Comparison of ENCODE assay signal across 9 mouse cellular contexts in genomic region chr2:102077554-102077953, GRCm38 (mm10).
DNase-seq lines count a peak whose midpoint lies in the region; ATAC-seq and TF ChIP-seq lines count a peak whose summit lies in the region.
"Had no signal": no experiment of that assay in that cellular context is flagged by ENCODE, and none has a peak within 500 bp of the region (broad histone marks: within the 10 kb centered on the region; RNA-seq: fewer than 3 reads in every experiment).

No protein-coding gene starts in this region.

- H3K4me1 ChIP-seq in CH12.LX (ENCODE audit: control insufficient read depth in 1 of 2, insufficient read depth in 2 of 2): peaks cover 0 to 18% of the 10 kb centered on the region in 2 experiments; a peak in 2 of 4 replicates
- H3K4me1 ChIP-seq in limb, embryonic 14.5 days (ENCODE audit: control insufficient read depth, insufficient read depth, low read length): no peaks in the 10 kb centered on the region

- no peaks in the 10 kb centered on the region for H3K27me3 ChIP-seq in CH12.LX (replicated peaks)
- no peaks in the 10 kb centered on the region for H3K27me3 ChIP-seq in limb, embryonic 14.5 days (ENCODE audit: control insufficient read depth, insufficient read depth, low read length)
- H3K27me3 ChIP-seq: heart, embryonic 13.5 days had no signal

- dilution Hi-C loops in CH12.LX (cut with MboI; ENCODE audit: extremely low pct_ligation_motif_present, extremely low pct_unique_long_range_greater_than_20kb, low sequenced_read_pairs): no loop called here

- TF ChIP-seq EP300 in CH12.LX (IDR thresholded peaks at IDR 0.05; ENCODE audit: low read length): no peak

- peak; percentile 79 for DNase-seq in 3T3-L1 (ENCODE audit: low read depth, low spot score)
- DNase-seq in CH12.LX (ENCODE audit: extremely low read depth): peak; percentile 59
- peak; percentile 85 for DNase-seq in brain, embryonic 14.5 days (ENCODE audit: low read depth)
- peak; percentile 64 for DNase-seq in induced T-regulatory cell, adult 2 months (ENCODE audit: low read depth)
- DNase-seq in limb, embryonic 14.5 days (ENCODE audit: low spot score): peak; percentile 72
- DNase-seq in retina, postnatal 1 day: peak; percentile 79

- no peaks in the 10 kb centered on the region for H3K79me2 ChIP-seq in CH12.LX (replicated peaks; ENCODE audit: control insufficient read depth, extremely low read depth, insufficient read depth, poor library complexity, severe bottlenecking)

- H3K4me2 ChIP-seq in CH12.LX (ENCODE audit: insufficient read depth, low read depth, poor library complexity, severe bottlenecking): no peak overlapping the region
- H3K4me2 ChIP-seq in limb, embryonic 14.5 days (replicated peaks; ENCODE audit: low read depth, low read length, severe bottlenecking): no peak overlapping the region
- H3K4me2 ChIP-seq: heart, embryonic 13.5 days had no signal

- TF ChIP-seq CTCF in CH12.LX (conservative IDR thresholded peaks at IDR 0.05 in 1 of 2, IDR thresholded peaks at IDR 0.05 in 1 of 2; ENCODE audit: low read depth in 2 of 2, low read length in 2 of 2): peak; percentile 70 to 89
- TF ChIP-seq CTCF in brain, embryonic 14.5 days (IDR thresholded peaks at IDR 0.05; ENCODE audit: borderline replicate concordance, extremely low read depth, insufficient read depth, insufficient read length): peak; percentile 79

- ATAC-seq in erythroblast, adult 5-6 weeks (replicated peaks; ENCODE audit: low FRiP score, poor library complexity, severe bottlenecking): 0 out of 2 replicates have a peak, but pooled peaks have one; percentile 39
- no peak for ATAC-seq in limb, embryonic 14.5 days (ENCODE audit: low FRiP score, low read depth)
- no peak; the same call in 1 of the 2 replicates for ATAC-seq in erythroid progenitor cell, adult 5-6 weeks (replicated peaks; ENCODE audit: low FRiP score, poor library complexity, severe bottlenecking)

- no peak overlapping the region for H3K27ac ChIP-seq in CH12.LX (ENCODE audit: insufficient read depth, low read depth)
- H3K27ac ChIP-seq in limb, embryonic 14.5 days (replicated peaks; ENCODE audit: low read depth, low read length): no peak overlapping the region
- H3K27ac ChIP-seq: heart, embryonic 13.5 days had no signal

- WGBS in limb, embryonic 14.5 days: 60% methylated on average over 4 of the region's 4 CpGs

- no peak overlapping the region for H3K9ac ChIP-seq in CH12.LX (ENCODE audit: insufficient read depth, low read depth)
- no peak overlapping the region for H3K9ac ChIP-seq in limb, embryonic 14.5 days (ENCODE audit: low read depth, low read length, severe bottlenecking)
- H3K9ac ChIP-seq: heart, embryonic 13.5 days had no signal

- peak; percentile 52 for TF ChIP-seq RAD21 in CH12.LX (IDR thresholded peaks at IDR 0.05; ENCODE audit: low read depth, low read length)

- no peak for TF ChIP-seq POLR2A in CH12.LX (IDR thresholded peaks at IDR 0.05; ENCODE audit: low read depth, low read length)
- no peak for TF ChIP-seq POLR2A in brain, embryonic 14.5 days (IDR thresholded peaks at IDR 0.05; ENCODE audit: borderline replicate concordance, extremely low read depth, insufficient read depth, insufficient read length, poor library complexity, severe bottlenecking)
- no peak for TF ChIP-seq POLR2A in limb, embryonic 14.5 days (IDR thresholded peaks at IDR 0.05; ENCODE audit: borderline replicate concordance, extremely low read depth, insufficient read depth, insufficient read length)

- no peak overlapping the region for H3K4me3 ChIP-seq in CH12.LX (replicated peaks in 1 of 3; ENCODE audit: low read depth in 2 of 3, low read length in 2 of 3, poor library complexity in 1 of 3)
- H3K4me3 ChIP-seq in limb, embryonic 14.5 days (replicated peaks; ENCODE audit: low read length): no peak overlapping the region
- H3K4me3 ChIP-seq: heart, embryonic 13.5 days had no signal

- H3K36me3 ChIP-seq in CH12.LX (replicated peaks in 1 of 2; ENCODE audit: control insufficient read depth in 1 of 2, insufficient read depth in 1 of 2, low read length in 1 of 2): no peaks in the 10 kb centered on the region
- H3K36me3 ChIP-seq in limb, embryonic 14.5 days (ENCODE audit: control insufficient read depth, insufficient read depth, low read length): peaks cover 26% of the 10 kb centered on the region

- in situ Hi-C loops in CH12.LX (cut with MboI; ENCODE audit: low pct_ligation_motif_present, low pct_unique_long_range_greater_than_20kb, low sequenced_read_pairs): loop anchor here (25.0 kb wide), 1 partner anchor 210 kb away; no protein-coding TSS in a partner anchor

- peaks cover 3% of the 10 kb centered on the region for H3K9me3 ChIP-seq in CH12.LX (replicated peaks; ENCODE audit: low read length)
- 0 out of 2 replicates have a peak, but pooled peaks cover 4% of the 10 kb centered on the region for H3K9me3 ChIP-seq in limb, embryonic 14.5 days (ENCODE audit: control insufficient read depth, low read length)

TF ChIP-seq in CH12.LX, 34 proteins besides CTCF, POLR2A, EP300 and RAD21:
- TF ChIP-seq CHD1 (IDR thresholded peaks at IDR 0.05; ENCODE audit: low read depth, low read length) (no peak), SMC3 (IDR thresholded peaks at IDR 0.05; ENCODE audit: low read depth, low read length) (peak; percentile 45)
